Mouse (Mus musculus) bone marrow, adult 2 months (tissue): ENCODE measurements at regions not wholly inside any gene's neighbourhood (a gene's known extent, or its start where the extent isn't known, plus 50 kb on each side); places are given as distances from the start of the nearest gene placed in this dataset.

ENCODE experiments used
- CTCF ChIP-seq: fragments of 200-500 bp; IDR thresholded peaks from 2 replicates; pipeline ENCODE4 v1.5.1; 2011; ENCODE audit warnings: low read length, control low read depth; ENCODE audit not compliant: control insufficient read depth, insufficient read depth
- POLR2A ChIP-seq: fragments of 200-500 bp; IDR thresholded peaks from 2 replicates; pipeline ENCODE4 v1.6.1; 2011; ENCODE audit warnings: low read depth, mild to moderate bottlenecking, control low read depth, low read length, borderline replicate concordance; ENCODE audit not compliant: control insufficient read depth

DNA sequence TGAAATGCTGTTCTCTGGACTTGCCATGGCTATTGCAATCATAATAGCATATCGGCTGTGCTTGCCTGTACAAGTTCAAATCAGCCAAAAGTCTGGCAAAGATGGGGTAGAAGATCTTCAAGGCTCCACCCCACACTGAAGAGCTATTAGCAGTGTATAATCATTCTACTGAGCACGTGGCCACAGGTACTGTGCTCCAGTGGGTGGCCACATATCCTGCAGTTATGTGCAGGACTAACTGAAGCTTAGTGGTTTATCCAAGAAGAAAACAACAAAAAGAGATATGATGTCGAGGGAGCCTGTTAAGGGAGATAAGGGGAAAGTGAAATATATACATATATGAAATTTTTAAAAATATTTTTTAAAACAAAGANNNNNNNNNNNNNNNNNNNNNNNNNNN is 309.2 kb downstream of the Meis1 start:
- TF ChIP-seq CTCF (no peak), POLR2A (no peak)
